Mouse (Mus musculus) neural tube, embryonic 13.5 days (tissue): Measurements from ENCODE around the gene Pibf1. TPM values are rescaled to one million over a fixed set of nuclear protein-coding genes. Genes with fewer than 3 reads are reported as not detected.

ENCODE experiments used
- polyA plus RNA-seq: library from polyadenylated mRNA; unstranded; fragments of >200 nt; fragmentation: Nextera tagmentation; extraction: Ambion mirVana; gene quantifications from 2 replicates; pipeline ENCODE4 v1.2.1, GENCODE M21; 2015

Gene Pibf1
- polyA plus RNA-seq, 1 experiment from 2014 or later = 18.1 TPM

Other genes with a start within 250 kb of the Pibf1 start
- 1.1 TPM in 1 of 2 replicates, not detected in the other for gene Rpl36a-ps1, start 105.1 kb upstream of the Pibf1 start, polyA plus RNA-seq
- gene Mzt1, start 53.3 kb upstream of the Pibf1 start, polyA plus RNA-seq = 121 and 128 TPM in 2 replicates
- 18.3 and 23.9 TPM in 2 replicates for gene Bora, start 53.2 kb upstream of the Pibf1 start, polyA plus RNA-seq
- 20.3 and 23.7 TPM in 2 replicates for gene Dis3, start 346 bp downstream of the Pibf1 start, polyA plus RNA-seq
- 4.9 and 5.2 TPM in 2 replicates for gene Klf5, start 199.3 kb downstream of the Pibf1 start, polyA plus RNA-seq